Mouse (Mus musculus) layer of hippocampus, adult 2 months (tissue): Measurements from ENCODE around the gene Gm21981. TPM values are rescaled to one million over a fixed set of nuclear protein-coding genes. Genes with fewer than 3 reads are reported as not detected.

Source experiments
- DNase-seq, 2 experiments: peaks; one replicate each; pipeline ENCODE4 v3.0.0; 2022; ENCODE audit warnings: low spot score in 2 of 2
- H3K27ac ChIP-seq: fragments of 200-600 bp; 2 replicates; pipeline ENCODE4 v1.8.1; 2022
- H3K4me3 ChIP-seq: fragments of 200-600 bp; 2 replicates; pipeline ENCODE4 v1.8.1; 2022; ENCODE audit warnings: mild to moderate bottlenecking
- CTCF ChIP-seq: fragments of 200-600 bp; conservative IDR thresholded peaks from 2 replicates; pipeline ENCODE4 v1.8.1; 2022; ENCODE audit warnings: antibody characterized with exemption, mild to moderate bottlenecking, moderate library complexity
- total RNA-seq, 2 experiments: library from RNA; stranded (reverse); gene quantifications; 2 replicates each; pipeline ENCODE4 v1.2.3; 2021

The Gm21981 gene
- total RNA-seq, 2 experiments from 2014 or later, result 4.1 to 4.4 TPM

- Histone ChIP-seq H3K4me3 (no peak overlapping the region), H3K27ac (no peak overlapping the region)
- TF ChIP-seq CTCF, result no peak
- DNase-seq, result no peak
Measured at GRCm38 (mm10) chr17:47715037-47715436, 20.8 kb upstream of the Gm21981 start.

- no peak overlapping the region for H3K4me3 ChIP-seq
- no peak for TF ChIP-seq CTCF
- H3K27ac ChIP-seq, result no peak overlapping the region
- DNase-seq, result no peak
Measured at GRCm38 (mm10) chr17:47712889-47713571, 18.8 kb upstream of the Gm21981 start.

DNA sequence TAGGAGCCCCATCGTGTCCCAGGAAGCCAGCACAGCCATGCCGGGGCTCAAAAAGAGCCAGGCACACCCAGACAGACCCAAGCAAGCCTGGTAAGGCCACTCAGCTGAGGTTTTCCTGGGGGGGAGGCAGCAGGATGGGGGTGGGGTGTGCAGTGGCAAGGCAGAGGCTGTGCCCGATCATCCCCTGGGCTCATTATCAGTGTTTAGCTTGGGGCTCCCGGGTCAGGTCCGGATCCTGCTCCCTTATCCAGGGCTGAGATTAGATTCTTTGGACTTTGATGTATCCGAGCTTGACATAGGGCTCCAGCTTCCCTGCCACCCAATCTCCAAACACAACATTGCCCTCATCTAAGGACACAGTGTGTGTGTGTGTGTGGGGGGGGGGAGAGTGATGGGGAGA is 17.6 kb upstream of the Gm21981 start:
- H3K27ac ChIP-seq, result no peak overlapping the region
- DNase-seq, result no peak
- no peak for TF ChIP-seq CTCF
- H3K4me3 ChIP-seq, result no peak overlapping the region

DNA sequence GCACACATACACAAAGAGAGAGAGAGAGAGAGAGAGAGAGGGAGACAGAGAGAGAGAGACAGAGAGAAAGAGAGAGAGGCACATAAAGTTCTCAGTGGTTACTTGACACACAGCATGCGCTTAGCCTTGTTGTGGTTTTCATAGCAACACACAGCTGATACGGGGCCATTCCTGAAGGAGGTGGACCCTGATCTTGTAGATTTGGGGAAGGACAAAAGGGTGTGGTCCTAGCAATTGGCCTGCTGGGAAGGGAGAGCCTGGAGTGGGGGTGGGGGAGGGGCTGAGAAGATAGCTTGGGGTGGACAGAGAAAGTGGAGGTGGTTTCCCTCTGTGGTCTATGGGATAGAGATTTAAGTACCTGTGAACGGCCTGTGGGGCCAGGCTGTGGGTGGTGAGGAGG is 15.8 kb upstream of the Gm21981 start:
- no peak for DNase-seq
- no peak for TF ChIP-seq CTCF
- H3K4me3 ChIP-seq, result no peak overlapping the region
- H3K27ac ChIP-seq, result no peak overlapping the region

DNA sequence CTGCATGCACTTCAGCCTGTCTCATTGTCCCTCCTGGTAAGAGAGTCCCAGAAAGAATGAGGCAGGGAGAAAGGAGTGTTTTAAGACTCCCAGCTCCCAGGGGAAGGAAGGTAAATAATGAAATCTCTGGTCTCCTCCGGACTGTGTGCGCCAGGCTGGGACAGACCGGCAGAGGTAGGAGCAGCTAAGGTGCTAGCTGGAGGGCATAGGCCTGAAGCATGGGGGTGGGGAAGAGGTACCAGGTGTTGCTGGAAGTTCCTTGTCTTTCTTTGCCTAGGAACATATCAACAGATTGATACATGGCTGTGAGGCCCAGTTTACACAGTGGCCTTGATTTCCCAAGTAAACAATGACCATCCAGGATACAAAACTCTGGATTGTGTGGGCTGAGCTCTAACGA is 14.7 kb upstream of the Gm21981 start:
- H3K4me3 ChIP-seq, result no peak overlapping the region
- DNase-seq, result no peak
- H3K27ac ChIP-seq, result no peak overlapping the region
- no peak for TF ChIP-seq CTCF

GRCm38 (mm10) chr17:47707961-47708360 is 13.7 kb upstream of the Gm21981 start:
- TF ChIP-seq CTCF, result no peak
- DNase-seq, result no peak
- Histone ChIP-seq H3K27ac (no peak overlapping the region), H3K4me3 (no peak overlapping the region)

DNA sequence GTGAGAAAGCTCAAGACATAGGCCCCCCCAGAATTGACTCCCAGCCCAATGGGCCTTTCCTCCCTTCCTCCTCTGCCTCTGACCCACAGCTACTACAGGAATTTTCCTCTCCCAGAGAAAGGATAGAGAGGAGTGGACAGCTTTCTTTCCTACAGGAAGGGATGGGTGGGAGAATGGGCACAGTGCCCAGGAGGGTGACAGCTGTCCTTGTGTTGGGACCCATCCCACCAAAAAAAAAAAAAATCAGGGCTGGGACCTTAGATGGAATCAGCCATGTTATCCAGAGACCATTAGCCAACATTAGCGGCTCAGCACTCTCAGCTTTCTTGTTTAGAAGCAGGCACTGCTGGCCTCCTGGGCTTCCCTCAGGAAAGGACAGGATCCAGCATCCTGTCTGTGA is 11.9 kb upstream of the Gm21981 start:
- Histone ChIP-seq H3K27ac (no peak overlapping the region), H3K4me3 (no peak overlapping the region)
- DNase-seq, result no peak
- TF ChIP-seq CTCF, result no peak

GRCm38 (mm10) chr17:47704692-47705091 is 10.4 kb upstream of the Gm21981 start:
- DNase-seq, result no peak
- H3K27ac ChIP-seq, result no peak overlapping the region
- TF ChIP-seq CTCF, result peak; percentile 58
- H3K4me3 ChIP-seq, result no peak overlapping the region

DNA sequence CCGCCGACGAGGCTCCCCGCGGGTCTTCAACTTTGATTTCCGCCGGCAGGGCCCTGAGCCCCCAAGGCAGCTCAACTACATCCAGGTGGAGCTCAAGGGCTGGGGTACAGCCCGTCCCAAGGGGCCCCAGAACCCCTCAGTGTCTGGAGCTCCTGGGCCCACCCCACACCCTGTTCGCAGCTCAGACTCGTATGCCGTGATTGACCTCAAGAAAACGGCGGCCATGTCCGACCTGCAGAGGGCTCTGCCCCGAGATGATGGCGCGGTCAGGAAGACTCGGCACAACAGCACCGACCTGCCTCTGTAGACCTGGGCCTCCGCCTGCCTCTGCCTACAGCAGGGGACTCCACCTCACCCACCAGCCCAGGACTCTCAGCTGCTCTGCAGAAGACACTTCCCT is 9.3 kb upstream of the Gm21981 start:
- no peak for DNase-seq
- TF ChIP-seq CTCF, result no peak
- Histone ChIP-seq H3K27ac (no peak overlapping the region), H3K4me3 (no peak overlapping the region)

GRCm38 (mm10) chr17:47702548-47703345 is 8.5 kb upstream of the Gm21981 start:
- Histone ChIP-seq H3K27ac (no peak overlapping the region), H3K4me3 (no peak overlapping the region)
- TF ChIP-seq CTCF, result no peak
- no peak for DNase-seq

GRCm38 (mm10) chr17:47701793-47702192 is 7.5 kb upstream of the Gm21981 start:
- no peak overlapping the region for H3K27ac ChIP-seq
- DNase-seq, result no peak
- H3K4me3 ChIP-seq, result no peak overlapping the region
- TF ChIP-seq CTCF, result no peak

- no peak for DNase-seq
- H3K27ac ChIP-seq, result no peak overlapping the region
- no peak overlapping the region for H3K4me3 ChIP-seq
- no peak for TF ChIP-seq CTCF
Measured at GRCm38 (mm10) chr17:47699055-47699454, 4.8 kb upstream of the Gm21981 start.

- no peak overlapping the region for H3K4me3 ChIP-seq
- DNase-seq, result no peak
- TF ChIP-seq CTCF, result no peak
Measured at GRCm38 (mm10) chr17:47698156-47698555, 3.9 kb upstream of the Gm21981 start.

GRCm38 (mm10) chr17:47695337-47695710 is 1.1 kb upstream of the Gm21981 start:
- no peak for DNase-seq
- Histone ChIP-seq H3K27ac (peak overlapping the region; percentile 89), H3K4me3 (peak overlapping the region; percentile 78)
- no peak for TF ChIP-seq CTCF

More at GRCm38 (mm10) chr17:47698156-47698555, 3.9 kb upstream of the Gm21981 start:
- H3K27ac ChIP-seq, result no peak overlapping the region
